Mouse (Mus musculus) heart, adult 8-10 months (tissue): Measurements from ENCODE around the gene Ctnnbip1. TPM values are rescaled to one million over a fixed set of nuclear protein-coding genes. Genes with fewer than 3 reads are reported as not detected.
"Not testable (repeated sequence)": the region's sequence is repeated elsewhere in the genome, so short reads cannot be mapped to it uniquely, and the experiment has no call there.

Experiments
- DNase-seq: peaks from one replicate; pipeline ENCODE4 v3.0.0; 2022; ENCODE audit warnings: low spot score
- total RNA-seq, 4 experiments: library from RNA; stranded (reverse); gene quantifications; 2 replicates each; pipeline ENCODE4 v1.2.4; 2022

The Ctnnbip1 gene
- total RNA-seq, 4 experiments from 2014 or later, result 16.0 to 23.2 (median 20.5) TPM

GRCm38 (mm10) chr4:149586783-149587595 lies 69.0 kb downstream of the Ctnnbip1 start:
- DNase-seq, result no peak

GRCm38 (mm10) chr4:149587596-149588168 lies 69.6 kb downstream of the Ctnnbip1 start:
- no peak for DNase-seq

GRCm38 (mm10) chr4:149590200-149590599 lies 72.2 kb downstream of the Ctnnbip1 start:
- no peak for DNase-seq

GRCm38 (mm10) chr4:149591486-149591885 lies 73.5 kb downstream of the Ctnnbip1 start:
- DNase-seq, result no peak

GRCm38 (mm10) chr4:149594913-149595581 lies 77.0 kb downstream of the Ctnnbip1 start:
- no peak for DNase-seq

- DNase-seq, result no peak
These were observed 79.7 kb downstream of the Ctnnbip1 start for GRCm38 (mm10) chr4:149597641-149598208.

- no peak for DNase-seq
These were observed 81.5 kb downstream of the Ctnnbip1 start for GRCm38 (mm10) chr4:149599549-149599948.

- no peak for DNase-seq
These were observed 82.1 kb downstream of the Ctnnbip1 start for GRCm38 (mm10) chr4:149600130-149600529.

GRCm38 (mm10) chr4:149601484-149601883 lies 83.4 kb downstream of the Ctnnbip1 start:
- no peak for DNase-seq

GRCm38 (mm10) chr4:149602236-149602635 lies 84.2 kb downstream of the Ctnnbip1 start:
- DNase-seq, result no peak

GRCm38 (mm10) chr4:149603860-149604259 lies 85.8 kb downstream of the Ctnnbip1 start:
- no peak for DNase-seq

GRCm38 (mm10) chr4:149604518-149604917 lies 86.5 kb downstream of the Ctnnbip1 start:
- DNase-seq, result no peak

- DNase-seq, result no peak
These were observed 88.0 kb downstream of the Ctnnbip1 start for GRCm38 (mm10) chr4:149606056-149606455.

GRCm38 (mm10) chr4:149606766-149607358 lies 88.8 kb downstream of the Ctnnbip1 start:
- DNase-seq, result no peak

- DNase-seq, result no peak
These were observed 89.7 kb downstream of the Ctnnbip1 start for GRCm38 (mm10) chr4:149607591-149608308.

GRCm38 (mm10) chr4:149608309-149608638 lies 90.2 kb downstream of the Ctnnbip1 start:
- no peak for DNase-seq

- DNase-seq, result no peak
These were observed 91.4 kb downstream of the Ctnnbip1 start for GRCm38 (mm10) chr4:149609256-149610025.

GRCm38 (mm10) chr4:149611376-149612044 lies 93.5 kb downstream of the Ctnnbip1 start:
- DNase-seq, result no peak

GRCm38 (mm10) chr4:149613497-149613896 lies 95.5 kb downstream of the Ctnnbip1 start:
- DNase-seq, result not testable (repeated sequence)

- DNase-seq, result no peak
These were observed 96.8 kb downstream of the Ctnnbip1 start for GRCm38 (mm10) chr4:149614869-149615268.
